Mouse (Mus musculus): ENCODE measurements around the gene Tram2. TPM values are rescaled to one million over a fixed set of nuclear protein-coding genes. Genes with fewer than 3 reads are reported as not detected.
A peak's percentile ranks its signal among the peaks of the same experiment; 100 is the strongest.

Gene Tram2
- polyA plus RNA-seq, 1 experiment from 2014 or later = 2.8 TPM

DNA sequence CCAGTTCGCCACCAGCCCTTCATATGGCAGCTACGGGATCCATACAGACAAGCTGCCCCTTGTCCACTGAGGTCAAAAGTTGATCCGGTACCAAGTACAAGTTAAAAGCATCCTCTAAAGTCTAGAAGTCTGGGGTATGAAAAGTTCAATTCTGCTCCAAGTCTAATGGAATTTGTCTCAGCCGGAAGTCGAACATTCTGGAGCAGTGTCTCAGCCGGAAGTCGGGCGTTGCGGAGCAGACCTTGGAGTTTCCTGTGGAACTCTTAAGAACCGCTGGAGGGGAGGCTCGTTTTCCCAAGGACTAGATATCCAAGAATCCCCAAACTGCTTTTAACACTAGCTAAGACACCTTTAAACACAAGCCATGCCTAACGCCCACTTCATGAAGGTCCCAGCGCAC lies 8.4 kb downstream of the Tram2 start:
- Histone ChIP-seq H3K9ac (no peak overlapping the region), H3K27ac (no peak overlapping the region), H3K27me3 (ENCODE audit: control insufficient read depth, insufficient read depth, low read length) (no peaks in the 10 kb centered on the region), H3K4me1 (replicated peaks; ENCODE audit: control insufficient read depth, insufficient read depth, low read length) (peaks cover 18% of the 10 kb centered on the region), H3K4me2 (replicated peaks) (no peak overlapping the region), H3K9me3 (ENCODE audit: control insufficient read depth, low read length) (no peaks in the 10 kb centered on the region), H3K4me3 (replicated peaks; ENCODE audit: low read length) (no peak overlapping the region), H3K36me3 (replicated peaks; ENCODE audit: control insufficient read depth, insufficient read depth) (no peaks in the 10 kb centered on the region)
- DNase-seq (ENCODE audit: low spot score) (no peak), ATAC-seq (ENCODE audit: low FRiP score) (no peak)
- 86% methylated on average over 13 of the region's 13 CpGs for WGBS

DNA sequence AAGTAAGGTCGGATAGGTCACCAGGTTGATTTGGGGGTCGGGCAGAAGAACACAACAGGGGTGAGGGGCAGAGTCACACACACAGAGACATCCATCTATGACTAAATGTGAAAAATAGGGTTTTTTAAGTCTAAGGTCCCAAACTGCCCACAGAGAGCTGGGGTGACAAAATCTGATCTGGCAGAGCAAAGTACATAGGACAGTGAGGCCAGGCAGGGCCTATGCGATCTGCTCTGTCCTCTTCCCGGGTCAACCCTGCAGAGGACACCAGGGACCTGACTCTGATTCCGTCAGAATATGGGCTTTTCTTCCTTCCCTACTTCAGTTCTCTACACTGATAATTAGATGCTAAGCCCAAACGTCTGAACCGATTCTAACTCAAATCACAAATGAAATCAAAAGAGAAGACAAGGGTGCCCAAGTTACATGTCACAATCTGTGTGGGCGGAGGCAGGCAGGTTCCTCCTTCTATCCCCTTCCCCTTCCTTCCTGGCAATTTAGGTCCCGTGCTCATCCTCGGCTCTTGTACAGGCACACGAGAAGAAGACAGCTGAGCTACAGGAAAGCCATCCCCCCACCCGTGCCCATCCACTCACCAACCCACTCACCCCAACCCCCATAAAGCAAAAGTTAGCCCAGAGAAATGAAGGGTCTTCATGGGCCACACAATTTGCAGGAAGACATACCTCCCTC lies 9.1 kb downstream of the Tram2 start:
- no peak for ATAC-seq (ENCODE audit: low FRiP score)
- WGBS = 83% methylated on average over 12 of the region's 12 CpGs

DNA sequence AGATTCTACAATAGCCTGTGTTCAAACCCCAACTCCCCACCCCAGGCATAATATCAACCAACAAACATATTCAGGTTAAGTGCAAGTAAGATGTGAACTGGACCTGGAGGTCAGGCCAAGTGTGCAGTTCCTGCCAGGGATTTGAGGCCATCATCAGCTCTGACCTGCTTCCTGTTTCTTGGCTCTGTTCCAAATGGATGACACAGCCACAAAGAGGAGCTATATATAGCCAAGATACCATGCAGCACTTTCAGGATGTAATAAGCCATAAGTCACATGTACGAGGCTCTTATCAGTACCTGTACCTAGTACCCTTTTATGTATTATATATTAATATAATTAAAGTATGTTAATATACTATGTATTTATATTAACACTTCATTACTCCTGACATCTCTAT lies 10.5 kb downstream of the Tram2 start:
- no peak overlapping the region for H3K27ac ChIP-seq
- H3K4me1 ChIP-seq (replicated peaks; ENCODE audit: control insufficient read depth, insufficient read depth, low read length) = no peaks in the 10 kb centered on the region; the same call in 1 of the 2 replicates
- no peak overlapping the region for H3K9ac ChIP-seq
- ATAC-seq (ENCODE audit: low FRiP score) = no peak
- H3K9me3 ChIP-seq (ENCODE audit: control insufficient read depth, low read length) = no peaks in the 10 kb centered on the region
- H3K27me3 ChIP-seq (ENCODE audit: control insufficient read depth, insufficient read depth, low read length) = no peaks in the 10 kb centered on the region
- no peak overlapping the region for H3K4me2 ChIP-seq (replicated peaks)
- no peak for DNase-seq (ENCODE audit: low spot score)
- no peak overlapping the region for H3K4me3 ChIP-seq (replicated peaks; ENCODE audit: low read length)
- WGBS = 75% methylated on average over 1 of the region's 1 CpGs
- H3K36me3 ChIP-seq (replicated peaks; ENCODE audit: control insufficient read depth, insufficient read depth) = no peaks in the 10 kb centered on the region

More for the DNA sequence above, 9.1 kb downstream of the Tram2 start:
- Histone ChIP-seq H3K9ac (no peak overlapping the region), H3K36me3 (replicated peaks; ENCODE audit: control insufficient read depth, insufficient read depth) (no peaks in the 10 kb centered on the region), H3K27me3 (ENCODE audit: control insufficient read depth, insufficient read depth, low read length) (no peaks in the 10 kb centered on the region), H3K4me2 (replicated peaks) (no peak overlapping the region), H3K27ac (no peak overlapping the region), H3K4me1 (replicated peaks; ENCODE audit: control insufficient read depth, insufficient read depth, low read length) (peaks cover 12% of the 10 kb centered on the region), H3K9me3 (ENCODE audit: control insufficient read depth, low read length) (no peaks in the 10 kb centered on the region), H3K4me3 (replicated peaks; ENCODE audit: low read length) (no peak overlapping the region)
- DNase-seq (ENCODE audit: low spot score) = no peak

DNA sequence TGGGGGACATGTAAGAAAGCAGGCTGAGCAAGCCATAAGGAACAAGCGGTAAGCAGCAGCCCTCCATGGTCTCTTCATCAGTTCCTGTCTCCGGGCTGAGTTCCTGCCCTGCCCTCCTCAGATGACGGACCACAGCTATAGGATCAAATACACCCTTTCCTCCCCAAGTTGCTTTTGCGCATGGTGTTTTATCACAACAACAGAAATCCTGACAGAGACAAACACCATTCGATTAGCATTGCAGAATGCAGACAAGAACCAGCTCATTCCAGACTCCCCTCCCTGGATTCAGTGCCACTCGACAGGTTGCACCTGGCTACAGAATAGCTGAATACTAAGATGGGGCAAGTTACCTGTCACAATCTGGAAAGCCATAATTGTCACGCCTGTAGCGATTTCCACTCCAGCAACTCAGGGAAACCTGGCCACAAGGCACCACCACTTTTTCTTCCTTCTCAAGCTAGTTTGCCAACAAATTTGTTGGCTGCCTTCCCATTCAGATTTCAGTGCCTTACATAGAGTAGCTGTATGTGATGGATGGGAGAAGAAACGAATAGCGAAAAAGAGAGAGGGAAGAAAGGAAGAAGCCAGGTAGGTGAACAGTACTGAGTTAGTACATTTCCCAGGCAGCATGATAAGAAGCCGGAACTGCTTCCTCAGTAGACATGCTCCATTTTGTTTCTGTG lies 11.3 kb downstream of the Tram2 start:
- Histone ChIP-seq H3K9me3 (ENCODE audit: control insufficient read depth, low read length) (no peaks in the 10 kb centered on the region), H3K4me1 (replicated peaks; ENCODE audit: control insufficient read depth, insufficient read depth, low read length) (no peaks in the 10 kb centered on the region), H3K4me3 (replicated peaks; ENCODE audit: low read length) (no peak overlapping the region), H3K27ac (no peak overlapping the region), H3K9ac (no peak overlapping the region), H3K36me3 (replicated peaks; ENCODE audit: control insufficient read depth, insufficient read depth) (no peaks in the 10 kb centered on the region), H3K27me3 (ENCODE audit: control insufficient read depth, insufficient read depth, low read length) (no peaks in the 10 kb centered on the region), H3K4me2 (replicated peaks) (no peak overlapping the region)
- WGBS = 91% methylated on average over 11 of the region's 11 CpGs
- DNase-seq (ENCODE audit: low spot score) (no peak), ATAC-seq (ENCODE audit: low FRiP score) (no peak)

DNA sequence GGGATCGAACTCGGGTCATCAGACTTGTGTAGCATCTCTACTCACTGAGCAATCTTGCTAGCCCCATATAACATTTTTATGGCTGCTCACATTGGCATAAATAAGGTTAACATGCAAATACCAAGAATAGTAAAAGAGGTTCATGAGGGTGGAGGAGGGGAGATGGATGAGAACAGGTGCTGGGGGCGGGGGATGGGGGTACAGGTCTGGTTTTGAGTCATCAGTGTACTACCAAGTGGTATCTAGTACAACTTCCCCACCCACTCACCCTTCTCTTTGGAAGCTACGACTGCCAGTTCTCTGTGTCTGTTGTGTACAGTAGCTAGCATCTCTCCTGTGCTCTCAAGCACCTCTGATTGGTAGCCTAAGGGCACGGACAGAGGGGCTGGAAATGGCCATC lies 14.9 kb downstream of the Tram2 start:
- no peak overlapping the region for H3K4me3 ChIP-seq (replicated peaks; ENCODE audit: low read length)
- ATAC-seq (ENCODE audit: low FRiP score) (no peak), DNase-seq (ENCODE audit: low spot score) (no peak)
- H3K9ac ChIP-seq = no peak overlapping the region
- H3K36me3 ChIP-seq (replicated peaks; ENCODE audit: control insufficient read depth, insufficient read depth) = no peaks in the 10 kb centered on the region
- no peaks in the 10 kb centered on the region for H3K9me3 ChIP-seq (ENCODE audit: control insufficient read depth, low read length)
- 92% methylated on average over 5 of the region's 5 CpGs for WGBS
- H3K27me3 ChIP-seq (ENCODE audit: control insufficient read depth, insufficient read depth, low read length) = no peaks in the 10 kb centered on the region
- no peak overlapping the region for H3K27ac ChIP-seq
- no peaks in the 10 kb centered on the region for H3K4me1 ChIP-seq (replicated peaks; ENCODE audit: control insufficient read depth, insufficient read depth, low read length)
- no peak overlapping the region for H3K4me2 ChIP-seq (replicated peaks)

DNA sequence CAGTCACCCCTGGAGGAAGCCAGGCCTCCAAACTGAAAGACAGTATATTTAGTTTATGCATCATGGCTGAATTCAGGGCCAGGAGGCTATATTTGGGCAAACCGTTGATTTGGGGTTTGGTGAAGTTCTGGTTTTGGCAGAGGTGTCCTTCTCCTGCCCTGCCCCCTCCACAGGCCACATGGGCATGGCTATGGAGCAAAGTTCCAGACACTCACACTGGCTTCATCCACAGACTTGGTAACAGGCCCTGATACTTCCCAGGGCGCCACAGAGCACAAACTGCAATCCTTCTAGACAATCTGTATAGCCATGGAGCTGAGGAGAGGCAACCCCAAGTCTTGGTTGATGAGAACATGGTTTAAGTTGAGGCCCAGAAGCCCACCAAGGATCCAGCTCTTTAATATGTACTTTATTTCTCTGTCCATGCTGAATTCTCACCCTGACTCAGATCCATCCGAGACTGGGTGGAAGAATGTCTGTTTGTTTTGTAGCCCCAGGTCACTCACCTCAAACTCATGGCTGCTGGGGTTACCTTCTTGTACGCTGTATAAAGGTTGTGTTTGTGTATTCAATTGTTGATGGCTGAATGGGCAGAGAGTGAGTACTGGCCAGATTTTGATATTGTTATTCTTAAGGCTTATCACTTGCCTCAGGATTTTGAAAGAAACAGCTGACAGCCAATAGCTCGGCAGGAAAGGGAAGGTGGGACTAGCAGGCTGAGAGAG lies 19.5 kb downstream of the Tram2 start:
- no peaks in the 10 kb centered on the region for H3K9me3 ChIP-seq (ENCODE audit: control insufficient read depth, low read length)
- H3K9ac ChIP-seq = no peak overlapping the region
- no peak overlapping the region for H3K27ac ChIP-seq
- H3K36me3 ChIP-seq (replicated peaks; ENCODE audit: control insufficient read depth, insufficient read depth) = no peaks in the 10 kb centered on the region
- H3K4me2 ChIP-seq (replicated peaks) = no peak overlapping the region
- no peak for DNase-seq (ENCODE audit: low spot score)
- WGBS = 95% methylated on average over 5 of the region's 5 CpGs
- H3K27me3 ChIP-seq (ENCODE audit: control insufficient read depth, insufficient read depth, low read length) = no peaks in the 10 kb centered on the region
- no peaks in the 10 kb centered on the region for H3K4me1 ChIP-seq (replicated peaks; ENCODE audit: control insufficient read depth, insufficient read depth, low read length)
- ATAC-seq (ENCODE audit: low FRiP score) = no peak
- no peak overlapping the region for H3K4me3 ChIP-seq (replicated peaks; ENCODE audit: low read length)

DNA sequence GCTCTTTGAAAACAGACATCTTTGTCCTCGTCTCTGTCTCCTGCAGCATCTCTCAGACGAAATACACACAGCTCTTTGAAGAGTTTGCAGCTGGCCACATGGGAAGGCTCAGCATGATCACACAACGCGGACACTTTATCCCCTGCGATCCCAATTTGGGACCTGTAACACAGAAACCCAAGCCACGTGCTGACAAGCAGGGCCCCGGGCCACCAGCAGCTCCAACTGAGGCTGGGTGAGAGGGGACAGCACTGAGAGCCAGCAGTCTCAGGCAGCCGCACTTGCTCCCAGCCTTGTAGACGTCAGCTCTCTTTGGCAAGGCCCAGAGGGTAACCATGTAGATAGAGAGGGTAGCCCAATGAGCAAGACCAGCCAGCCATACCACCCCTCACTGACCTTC lies 26.0 kb downstream of the Tram2 start:
- H3K27me3 ChIP-seq (ENCODE audit: control insufficient read depth, insufficient read depth, low read length) = no peaks in the 10 kb centered on the region
- peak; percentile 39; the same call in 1 of the 2 replicates for ATAC-seq (ENCODE audit: low FRiP score)
- WGBS = 57% methylated on average over 9 of the region's 9 CpGs
- no peak overlapping the region for H3K4me2 ChIP-seq (replicated peaks)
- H3K27ac ChIP-seq = no peak overlapping the region
- H3K9ac ChIP-seq = no peak overlapping the region
- H3K36me3 ChIP-seq (replicated peaks; ENCODE audit: control insufficient read depth, insufficient read depth) = no peaks in the 10 kb centered on the region
- H3K4me1 ChIP-seq (replicated peaks; ENCODE audit: control insufficient read depth, insufficient read depth, low read length) = peaks cover 13% of the 10 kb centered on the region; the same call in 1 of the 2 replicates
- no peak for DNase-seq (ENCODE audit: low spot score)
- no peaks in the 10 kb centered on the region for H3K9me3 ChIP-seq (ENCODE audit: control insufficient read depth, low read length)
- H3K4me3 ChIP-seq (replicated peaks; ENCODE audit: low read length) = no peak overlapping the region

DNA sequence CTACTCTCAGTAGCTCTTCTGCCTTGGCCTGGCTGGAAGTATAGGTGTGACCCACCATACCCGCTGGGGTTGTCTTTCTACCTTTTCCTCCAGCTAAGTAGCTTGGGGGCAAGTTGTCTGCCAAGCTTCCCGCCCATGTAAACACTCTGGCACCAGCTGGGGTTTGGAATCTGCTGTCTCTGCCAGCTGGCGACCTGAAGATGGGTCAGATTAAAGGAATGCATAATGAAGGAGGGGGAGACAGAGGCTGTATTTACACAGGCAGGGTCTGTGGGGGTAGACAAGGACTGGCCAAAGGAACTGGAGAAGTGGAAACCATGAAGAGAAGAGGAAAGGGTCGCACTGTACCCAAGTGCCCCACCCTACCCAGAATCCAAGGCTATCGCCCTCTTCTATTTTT lies 26.4 kb downstream of the Tram2 start:
- H3K27me3 ChIP-seq (ENCODE audit: control insufficient read depth, insufficient read depth, low read length) = no peaks in the 10 kb centered on the region
- peak; percentile 61; the same call in 1 of the 2 replicates for ATAC-seq (ENCODE audit: low FRiP score)
- H3K9ac ChIP-seq = no peak overlapping the region
- H3K36me3 ChIP-seq (replicated peaks; ENCODE audit: control insufficient read depth, insufficient read depth) = no peaks in the 10 kb centered on the region
- no peak overlapping the region for H3K4me3 ChIP-seq (replicated peaks; ENCODE audit: low read length)
- no peak for DNase-seq (ENCODE audit: low spot score)
- H3K4me1 ChIP-seq (replicated peaks; ENCODE audit: control insufficient read depth, insufficient read depth, low read length) = peaks cover 13% of the 10 kb centered on the region; the same call in 1 of the 2 replicates
- no peak overlapping the region for H3K27ac ChIP-seq
- H3K9me3 ChIP-seq (ENCODE audit: control insufficient read depth, low read length) = no peaks in the 10 kb centered on the region
- 35% methylated on average over 5 of the region's 5 CpGs for WGBS
- H3K4me2 ChIP-seq (replicated peaks) = no peak overlapping the region

DNA sequence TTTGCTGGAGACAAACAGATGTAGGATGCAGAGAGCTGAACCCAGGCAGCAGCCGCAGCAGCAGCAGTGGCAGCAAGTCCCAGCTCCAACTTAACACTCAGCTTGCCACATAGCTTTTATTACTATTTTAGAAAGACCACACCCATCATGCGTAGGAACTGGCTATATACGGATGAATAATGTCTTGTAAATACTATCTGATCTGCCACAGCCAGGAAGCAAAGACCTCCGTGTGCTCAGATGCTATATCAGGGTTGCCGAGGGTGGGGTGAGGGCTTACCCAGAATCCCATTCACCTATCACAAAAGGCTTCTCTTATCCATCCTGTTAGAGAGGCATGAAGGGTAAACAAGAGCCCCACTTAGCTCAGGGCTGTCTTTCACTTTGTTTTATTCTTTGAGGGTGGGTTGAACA lies 26.9 kb downstream of the Tram2 start:
- no peak overlapping the region for H3K4me3 ChIP-seq (replicated peaks; ENCODE audit: low read length)
- H3K27me3 ChIP-seq (ENCODE audit: control insufficient read depth, insufficient read depth, low read length) = no peaks in the 10 kb centered on the region
- DNase-seq (ENCODE audit: low spot score) = no peak
- ATAC-seq (ENCODE audit: low FRiP score) = peak; percentile 39; the same call in 1 of the 2 replicates
- no peaks in the 10 kb centered on the region for H3K36me3 ChIP-seq (replicated peaks; ENCODE audit: control insufficient read depth, insufficient read depth)
- peaks cover 13% of the 10 kb centered on the region; the same call in 1 of the 2 replicates for H3K4me1 ChIP-seq (replicated peaks; ENCODE audit: control insufficient read depth, insufficient read depth, low read length)
- no peaks in the 10 kb centered on the region for H3K9me3 ChIP-seq (ENCODE audit: control insufficient read depth, low read length)
- 56% methylated on average over 5 of the region's 5 CpGs for WGBS
- no peak overlapping the region for H3K4me2 ChIP-seq (replicated peaks)
- no peak overlapping the region for H3K9ac ChIP-seq
- H3K27ac ChIP-seq = no peak overlapping the region
